Mouse (Mus musculus): ENCODE results near the gene Trim29.

The Trim29 gene

DNA sequence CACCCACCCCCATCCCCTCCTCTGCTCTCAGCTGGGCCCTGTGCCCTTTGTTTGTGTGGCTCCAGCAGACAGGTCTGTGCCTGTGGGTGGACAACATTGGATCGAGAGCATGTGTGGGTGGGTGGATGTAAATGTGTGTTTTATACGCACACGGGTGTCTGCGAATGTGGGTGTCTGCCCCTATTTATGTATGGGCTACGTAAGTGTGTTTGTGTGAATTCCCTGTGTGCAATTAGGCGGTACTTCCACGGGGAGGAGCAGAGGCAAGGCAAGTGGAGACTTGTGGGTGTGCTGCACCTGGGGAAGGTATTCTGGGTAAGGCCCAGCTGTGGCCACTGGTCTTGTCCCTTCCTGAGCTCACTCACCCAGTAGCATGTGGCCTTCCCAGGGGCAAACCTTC is 1.5 kb downstream of the Trim29 start:
- DNase-seq (ENCODE audit: low read depth in 1 of 2, low spot score in 2 of 2): no peak

DNA sequence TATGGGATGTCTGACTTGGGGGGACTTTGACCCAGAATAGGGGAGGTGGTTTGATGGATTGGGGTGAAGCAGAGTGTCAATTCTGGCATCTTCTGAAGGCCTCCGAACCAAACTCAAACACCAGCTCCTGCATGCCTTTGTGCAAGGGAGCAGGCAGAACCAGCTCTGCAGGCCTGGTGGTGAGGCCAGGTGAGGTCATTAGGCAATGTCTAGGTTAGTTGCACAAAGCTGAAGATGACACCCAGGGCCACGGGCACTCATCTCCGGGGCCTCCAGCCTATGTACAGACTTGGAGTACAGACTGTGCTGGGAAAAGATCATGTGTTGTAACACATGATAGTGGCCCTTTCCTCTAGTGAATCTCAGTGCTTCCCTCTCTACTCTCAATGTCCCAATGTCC is 3.2 kb downstream of the Trim29 start:
- DNase-seq (ENCODE audit: low read depth in 1 of 2, low spot score in 2 of 2): no peak

DNA sequence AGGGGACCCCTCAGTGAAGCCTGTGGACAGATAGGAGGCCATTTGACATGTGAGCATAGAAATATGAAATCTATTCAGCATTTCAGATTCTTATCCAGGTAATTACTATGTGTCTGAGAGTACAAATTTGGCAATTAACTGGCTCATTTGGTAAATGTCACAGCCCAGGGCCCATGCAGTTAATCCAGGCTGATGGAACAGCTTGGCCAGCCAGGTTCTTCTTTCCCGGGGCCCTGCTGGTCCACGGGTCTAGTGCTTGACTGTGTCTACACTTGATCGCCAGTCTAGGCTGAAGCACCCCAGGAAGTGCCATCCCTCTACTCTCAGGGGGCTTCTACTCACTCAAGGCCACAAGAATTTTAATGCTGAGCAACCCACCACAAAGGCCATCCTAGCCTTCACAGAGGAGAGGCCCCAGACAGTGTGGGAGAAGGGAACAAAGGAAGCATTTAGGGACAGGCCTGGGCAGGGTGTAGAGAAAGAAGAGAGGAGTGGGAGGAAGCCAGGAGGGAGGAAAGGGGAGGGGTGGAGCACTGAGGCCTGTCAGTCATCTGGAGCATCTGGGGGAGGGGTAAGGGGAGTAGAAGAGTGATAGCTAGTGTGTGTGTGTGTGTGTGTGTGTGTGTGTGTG is 4.8 kb downstream of the Trim29 start:
- DNase-seq (ENCODE audit: low read depth in 1 of 2, low spot score in 2 of 2): no peak

DNA sequence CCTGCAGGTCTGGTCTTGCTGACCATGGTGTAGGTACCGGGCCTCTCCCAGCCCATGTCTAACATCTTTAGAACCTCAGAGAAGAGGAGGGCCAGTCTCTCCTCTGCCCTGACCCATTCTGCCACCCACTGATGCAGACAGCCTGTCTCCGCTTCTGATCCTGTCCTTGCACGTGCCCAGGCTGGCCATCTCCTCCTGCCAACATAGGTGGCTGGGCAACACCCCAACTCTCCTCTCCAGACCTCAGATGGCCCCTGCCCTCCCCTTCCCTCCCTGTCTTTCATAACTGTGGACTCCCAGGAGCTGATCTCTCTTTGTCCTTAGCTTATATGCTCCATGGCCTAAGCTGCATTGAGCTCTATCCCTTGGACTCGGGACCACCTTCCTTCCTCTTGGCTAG is 5.8 kb downstream of the Trim29 start:
- no peak for DNase-seq (ENCODE audit: low read depth in 1 of 2, low spot score in 2 of 2)

DNA sequence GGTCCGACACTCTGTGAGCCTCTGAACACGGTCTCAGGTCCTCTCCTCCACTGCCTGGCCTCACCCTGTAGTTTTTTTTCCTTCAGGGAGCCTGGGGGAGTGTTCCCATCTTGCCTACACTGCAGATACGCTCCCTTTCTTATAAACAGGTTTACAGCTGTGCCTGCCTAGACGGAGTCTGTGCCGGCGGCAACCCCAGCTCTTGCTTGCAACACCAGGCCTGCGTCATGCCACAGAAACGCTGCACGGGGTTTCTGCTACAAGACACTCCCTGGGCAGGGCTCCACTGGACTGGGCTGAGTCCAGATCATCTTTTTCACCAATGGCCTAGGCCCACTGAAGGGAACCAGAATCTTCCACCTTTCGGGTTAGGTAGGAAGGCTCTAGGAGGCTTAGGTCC is 8.0 kb downstream of the Trim29 start:
- no peak for DNase-seq (ENCODE audit: low read depth in 1 of 2, low spot score in 2 of 2)

DNA sequence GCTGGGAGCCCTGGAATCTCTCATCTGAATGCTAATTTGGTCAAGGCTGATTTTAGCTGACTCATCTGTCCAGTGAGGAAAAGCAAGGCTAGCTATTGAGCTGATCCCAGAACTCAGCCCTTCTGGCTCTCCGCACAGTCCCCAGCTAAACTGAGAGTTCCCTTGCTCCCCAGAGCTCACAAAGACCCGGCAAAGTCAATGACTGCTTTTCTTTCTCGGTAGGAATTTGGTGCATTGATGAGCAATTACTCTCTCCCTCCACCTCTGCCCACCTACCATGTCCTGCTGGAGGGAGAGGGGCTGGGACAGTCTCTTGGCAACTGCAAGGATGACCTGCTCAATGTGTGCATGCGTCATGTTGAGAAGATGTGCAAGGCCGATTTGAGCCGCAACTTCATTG is 11.3 kb downstream of the Trim29 start:
- no peak for DNase-seq (ENCODE audit: low read depth in 1 of 2, low spot score in 2 of 2)

DNA sequence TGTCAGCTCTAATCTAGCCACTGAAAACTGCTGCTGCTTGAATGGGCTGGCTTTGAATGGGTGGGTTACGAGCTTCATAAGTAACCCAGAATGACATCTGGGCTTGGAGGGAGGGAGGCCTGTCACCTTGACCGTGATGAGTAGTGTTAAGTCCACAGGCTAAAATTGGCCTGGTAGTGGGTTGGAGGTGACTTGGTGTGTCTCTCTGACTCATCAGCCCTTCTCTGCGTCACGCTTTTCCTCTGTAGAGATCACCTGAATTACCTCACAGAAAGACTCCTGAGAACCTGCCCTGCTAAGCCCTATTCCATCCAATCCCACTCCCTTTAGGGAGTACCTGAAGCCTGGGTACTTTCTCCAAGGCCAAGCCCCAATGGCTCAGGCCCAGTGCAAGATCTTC is 12.0 kb downstream of the Trim29 start:
- DNase-seq (ENCODE audit: low read depth in 1 of 2, low spot score in 2 of 2): no peak

DNA sequence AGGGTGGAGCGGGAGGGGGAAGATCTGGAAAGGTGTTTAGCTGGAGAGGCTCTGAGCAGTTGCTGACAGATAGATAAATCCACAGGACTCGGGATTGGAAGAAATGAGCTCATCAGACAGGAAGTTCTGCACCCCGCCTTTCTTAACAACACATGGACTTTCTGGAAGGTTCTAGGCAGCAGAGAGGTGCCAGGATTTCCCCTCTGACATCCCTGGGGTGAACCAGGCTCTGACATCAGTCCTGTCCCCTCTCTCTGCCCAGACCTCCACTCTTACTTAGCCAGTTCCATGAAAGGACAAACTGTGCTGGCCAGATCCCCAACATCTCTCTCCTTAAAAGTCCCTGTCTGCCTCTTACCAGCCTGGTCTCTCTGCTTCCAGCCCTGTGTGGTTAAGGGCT is 14.8 kb downstream of the Trim29 start:
- no peak for DNase-seq (ENCODE audit: low read depth in 1 of 2, low spot score in 2 of 2)

DNA sequence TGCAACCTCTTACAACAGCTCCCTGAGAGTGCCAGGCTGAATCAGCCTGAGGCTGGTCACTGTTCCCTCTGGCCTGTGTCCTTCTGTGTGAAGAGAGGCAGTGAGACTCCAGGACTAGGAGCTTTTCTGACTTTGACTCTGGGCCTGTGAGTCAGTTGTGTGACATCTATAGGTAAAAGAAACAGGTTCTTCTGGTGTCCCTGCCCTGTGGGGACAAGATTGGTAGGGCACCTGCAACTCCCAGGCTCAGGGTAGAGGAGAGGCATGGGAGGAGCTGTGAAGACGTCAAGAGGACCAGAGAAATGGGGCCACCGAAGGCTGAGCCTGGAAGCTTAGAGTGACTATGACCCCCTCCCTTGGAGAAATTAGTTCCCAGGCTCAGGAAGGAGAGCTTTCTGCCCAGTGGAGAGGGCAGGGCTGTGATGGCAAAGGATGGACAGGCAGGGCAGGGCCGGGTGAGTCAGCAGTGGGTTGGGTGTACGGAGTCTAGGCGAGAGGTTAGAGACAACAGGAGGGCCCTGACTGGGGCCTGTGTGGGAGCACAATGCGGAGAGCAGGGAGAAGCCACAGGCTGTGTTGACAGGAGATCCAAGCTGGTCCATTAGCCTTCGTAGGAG is 15.5 kb downstream of the Trim29 start:
- DNase-seq (ENCODE audit: low read depth in 1 of 2, low spot score in 2 of 2): no peak

DNA sequence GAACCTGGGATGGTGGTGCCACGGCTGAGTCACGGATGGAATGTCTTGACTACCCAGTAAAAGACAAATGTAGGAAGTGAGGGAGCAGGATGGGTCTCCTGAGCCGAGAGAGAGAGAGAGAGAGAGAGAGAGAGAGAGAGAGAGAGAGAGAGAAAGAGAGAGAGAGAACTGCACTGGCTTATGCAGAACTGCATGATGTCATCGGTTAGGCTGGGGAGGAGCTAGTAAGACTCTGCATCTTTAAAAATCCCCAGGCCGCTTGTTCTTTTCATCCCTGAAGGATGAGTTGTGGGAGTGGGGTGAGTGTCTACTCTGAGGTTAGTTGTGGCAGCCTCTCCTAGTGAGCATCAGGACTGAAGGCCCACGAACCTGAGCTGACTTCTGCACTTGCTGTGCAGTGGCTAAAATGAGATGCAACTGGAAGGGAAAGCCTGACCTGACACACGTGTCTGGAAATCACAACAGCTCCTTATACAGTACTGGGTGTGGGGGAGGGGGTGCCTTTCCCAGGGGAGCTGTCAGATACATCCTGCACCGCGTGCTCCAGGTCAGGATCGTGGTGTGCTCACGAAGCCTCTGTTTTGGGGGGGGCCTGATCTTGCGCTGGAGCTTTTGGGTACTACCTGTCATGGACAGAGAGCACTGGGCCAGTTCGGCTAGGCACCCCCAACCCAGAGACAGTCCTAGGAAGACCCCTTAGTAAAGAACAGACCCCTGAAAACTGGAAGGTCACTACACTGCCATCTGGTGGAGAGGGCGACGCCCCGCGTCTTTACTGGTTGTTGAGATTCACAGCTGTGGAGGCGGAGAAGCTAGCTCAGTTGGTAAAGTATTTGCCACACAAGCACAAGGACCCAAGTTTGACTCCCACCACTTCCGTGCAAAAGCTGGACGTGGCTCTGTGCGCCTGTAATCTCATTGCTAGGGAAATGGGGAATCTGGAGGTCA is 16.8 kb downstream of the Trim29 start:
- DNase-seq (ENCODE audit: low read depth in 1 of 2, low spot score in 2 of 2): no peak

DNA sequence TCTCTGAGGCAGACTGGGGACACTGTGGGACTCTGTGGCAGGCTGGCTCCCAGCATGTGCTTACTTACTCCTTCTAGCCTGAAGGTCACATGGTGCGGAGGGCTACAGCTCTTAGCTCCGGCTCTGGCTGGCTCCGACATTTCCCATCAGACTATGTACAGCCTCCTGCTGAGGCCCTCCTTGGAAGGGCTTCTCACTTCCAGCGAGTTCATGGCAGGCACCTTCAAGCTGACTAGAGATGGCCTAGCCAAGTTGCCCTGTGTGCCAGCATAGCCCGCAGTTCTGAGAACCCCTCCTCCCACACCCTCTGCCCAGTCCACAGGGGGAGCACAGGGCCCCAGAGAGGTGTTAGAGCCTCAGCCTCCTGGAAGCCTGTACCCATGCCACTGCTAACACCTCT is 19.8 kb downstream of the Trim29 start:
- DNase-seq (ENCODE audit: low read depth in 1 of 2, low spot score in 2 of 2): no peak

DNA sequence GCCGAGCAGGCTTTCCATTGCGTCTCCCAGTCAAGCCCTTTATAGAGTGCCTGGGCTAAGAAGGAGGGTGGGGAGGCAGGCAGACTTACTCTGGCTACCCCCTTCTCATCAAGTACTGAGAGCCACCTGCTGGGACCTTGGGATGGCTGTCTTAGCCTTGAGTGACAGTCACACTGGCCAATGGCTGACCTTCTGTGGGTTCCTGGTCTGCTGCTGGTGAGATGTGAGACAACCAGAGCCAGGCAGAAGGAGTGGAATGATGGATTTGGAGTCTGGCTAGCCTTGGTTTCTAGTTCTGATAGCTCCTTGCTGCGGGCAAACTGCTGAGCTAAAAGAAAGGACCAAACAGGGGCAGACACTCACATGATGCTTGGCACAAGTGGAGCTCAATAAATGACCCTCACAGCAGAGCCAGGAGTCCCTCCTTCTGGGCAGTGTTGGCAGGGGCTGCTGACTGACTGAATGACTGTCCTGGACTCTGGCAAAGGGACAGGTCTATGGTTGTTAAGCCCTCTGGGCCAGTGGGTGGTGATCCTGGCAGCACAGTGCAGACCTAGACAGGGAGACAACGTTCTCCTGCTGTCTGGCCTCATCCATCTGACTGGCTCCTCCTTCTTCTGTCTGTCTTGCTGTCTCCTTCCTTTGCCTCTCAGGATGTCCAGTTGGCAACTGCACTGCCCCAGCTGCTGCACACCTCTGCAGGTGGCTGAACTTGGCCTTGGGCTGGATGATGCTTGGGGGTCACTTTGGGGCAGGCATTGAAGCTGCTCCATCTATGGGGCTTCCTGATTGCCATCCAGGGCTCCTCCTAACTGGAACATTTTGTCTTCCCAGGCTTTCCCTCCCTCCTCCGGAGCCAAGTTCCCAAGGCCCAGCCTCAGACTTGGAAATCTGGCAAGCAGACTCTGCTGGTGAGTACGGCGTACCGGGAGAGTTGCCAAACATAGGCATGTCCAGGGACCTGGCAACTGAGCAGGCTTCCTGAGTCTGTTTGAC is 21.1 kb downstream of the Trim29 start:
- no peak for DNase-seq (ENCODE audit: low read depth in 1 of 2, low spot score in 2 of 2)

DNA sequence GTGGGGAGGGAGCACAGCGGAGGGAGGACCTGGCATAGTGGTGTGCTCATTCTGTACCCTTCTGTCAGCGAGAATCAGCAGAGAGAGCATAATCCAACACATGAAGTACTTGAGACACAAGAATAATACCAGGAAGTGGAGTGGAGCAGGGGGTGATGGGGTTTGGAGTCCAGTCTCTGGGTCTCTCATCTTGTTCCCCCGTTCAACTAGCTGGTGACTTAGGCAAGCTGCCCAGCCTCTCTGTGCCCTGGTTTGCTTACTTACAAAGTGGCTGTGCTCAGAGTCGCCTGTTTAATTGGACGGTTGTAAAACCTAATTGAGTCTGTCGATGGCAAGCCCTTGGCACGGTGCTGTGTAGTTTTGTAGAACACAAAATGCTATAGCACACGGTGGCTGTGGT is 23.8 kb downstream of the Trim29 start:
- no peak for DNase-seq (ENCODE audit: low read depth in 1 of 2, low spot score in 2 of 2)

DNA sequence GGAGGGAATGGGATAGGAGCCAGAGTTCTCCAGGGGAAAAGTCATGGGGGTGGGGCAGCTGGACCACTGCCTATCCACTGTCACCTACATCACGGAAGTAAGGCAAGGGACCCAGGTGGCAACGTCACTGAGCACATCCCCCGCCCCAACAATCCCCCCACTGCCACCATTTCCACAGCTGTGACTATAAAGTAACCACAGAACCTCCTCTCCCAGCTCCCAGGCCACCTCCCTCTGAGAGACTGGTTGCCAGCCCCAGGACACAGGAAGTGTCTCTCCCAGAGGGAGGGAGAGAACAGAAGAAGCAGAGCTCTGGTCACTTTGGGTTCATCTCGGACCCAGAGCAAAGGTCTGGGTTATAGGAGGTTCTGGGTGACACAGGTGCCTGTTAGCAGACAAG is 27.0 kb downstream of the Trim29 start:
- DNase-seq (ENCODE audit: low read depth in 1 of 2, low spot score in 2 of 2): no peak

DNA sequence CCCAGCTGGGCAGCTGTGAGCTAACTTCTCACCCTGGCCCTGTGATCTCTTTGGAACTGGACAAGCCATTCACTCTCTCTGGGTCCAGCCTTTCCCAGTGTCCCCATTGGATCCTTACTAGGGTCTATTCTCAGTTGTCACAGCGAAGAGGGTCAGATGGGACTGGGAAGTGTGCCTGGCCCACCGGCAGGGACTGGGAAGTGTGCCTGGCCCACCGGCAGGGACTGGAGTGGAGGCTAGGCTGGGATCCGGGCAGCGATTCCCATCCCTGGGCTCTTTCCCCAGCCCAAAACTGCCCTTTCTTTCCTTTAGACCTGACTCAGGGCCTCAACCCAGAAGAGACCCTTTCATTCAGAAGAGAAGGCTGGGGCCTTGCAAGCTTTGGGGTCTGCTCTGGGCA is 27.4 kb downstream of the Trim29 start:
- DNase-seq (ENCODE audit: low read depth in 1 of 2, low spot score in 2 of 2): no peak

DNA sequence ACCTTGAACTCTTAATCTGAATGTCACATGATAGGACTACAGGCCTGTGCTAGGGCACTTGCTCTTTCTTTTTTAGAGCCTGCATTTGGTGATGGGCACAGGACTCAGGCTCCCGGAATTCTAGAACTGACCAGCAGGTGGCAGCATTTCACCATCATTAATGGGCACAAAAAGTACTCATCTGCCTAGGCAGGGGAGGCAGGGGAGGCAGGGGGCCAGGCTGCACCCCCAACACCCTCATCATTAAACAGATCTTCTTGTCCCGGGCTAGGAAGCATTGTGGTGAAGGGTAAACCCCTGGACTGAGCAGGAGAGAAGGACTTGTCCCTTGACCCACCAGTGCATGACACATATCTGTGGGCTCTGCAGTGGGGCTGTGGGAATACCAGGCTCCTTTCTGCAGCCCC is 29.0 kb downstream of the Trim29 start:
- peak in 1 of 2 experiments; percentile 6 for DNase-seq (ENCODE audit: low read depth in 1 of 2, low spot score in 2 of 2)

DNA sequence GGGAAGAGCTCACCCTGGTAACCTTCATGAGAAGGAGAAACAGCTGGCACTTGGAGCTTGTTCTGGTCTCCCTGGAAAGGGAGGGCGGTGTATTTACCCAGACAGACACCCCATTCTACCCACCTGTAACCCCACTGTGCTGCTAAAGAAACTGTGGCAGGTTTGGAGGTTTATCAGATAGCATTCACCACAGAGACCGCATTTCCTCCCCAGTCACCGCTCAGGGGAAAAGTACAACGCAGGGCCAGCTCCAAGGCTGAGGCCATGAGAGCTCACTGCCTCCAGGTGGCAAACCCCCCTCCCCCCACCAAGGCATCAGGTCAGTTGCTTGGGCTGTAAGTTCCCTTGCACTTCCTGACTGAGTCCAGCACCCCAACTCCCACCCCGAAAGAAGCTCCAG is 39.4 kb downstream of the Trim29 start:
- DNase-seq (ENCODE audit: low read depth in 1 of 2, low spot score in 2 of 2): no peak

DNA sequence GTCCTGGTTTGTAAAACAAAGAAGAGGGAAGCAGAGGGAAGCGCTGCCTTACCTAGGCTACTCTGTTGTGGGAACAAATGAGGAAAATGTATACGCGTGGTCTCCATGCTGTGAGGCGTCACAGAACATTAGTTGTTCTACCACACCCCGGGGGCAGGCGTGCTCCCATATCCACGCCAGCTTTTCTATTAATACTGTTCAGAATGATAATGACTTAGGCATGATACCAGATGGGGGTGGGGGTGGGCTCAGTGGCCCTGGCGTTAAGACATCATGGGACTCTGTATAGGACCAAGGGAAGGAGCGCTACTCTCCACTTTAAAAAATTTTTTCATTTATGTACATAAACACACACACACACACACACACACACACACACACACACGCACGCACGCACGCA is 40.4 kb downstream of the Trim29 start:
- no peak for DNase-seq (ENCODE audit: low read depth in 1 of 2, low spot score in 2 of 2)

DNA sequence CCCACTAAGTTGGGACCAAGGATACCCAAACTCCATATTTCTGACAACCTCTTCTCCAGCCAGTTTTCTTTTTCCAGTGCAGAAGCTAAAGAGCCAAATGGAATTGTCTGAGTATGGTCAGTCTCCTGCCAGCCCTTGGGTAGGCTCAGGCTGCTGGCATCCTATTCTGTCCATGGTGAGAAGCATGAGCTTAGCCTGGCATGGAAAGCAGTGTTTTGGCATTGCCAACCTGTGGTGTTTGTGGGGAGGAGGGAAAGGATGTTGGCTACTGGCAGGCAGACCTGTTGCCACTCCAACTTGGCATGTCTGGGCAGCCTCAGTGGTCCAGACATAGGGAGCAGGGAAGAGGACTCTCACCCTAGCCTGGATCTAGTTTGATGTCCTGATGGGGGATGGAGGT is 46.4 kb downstream of the Trim29 start:
- no peak for DNase-seq (ENCODE audit: low read depth in 1 of 2, low spot score in 2 of 2)

DNA sequence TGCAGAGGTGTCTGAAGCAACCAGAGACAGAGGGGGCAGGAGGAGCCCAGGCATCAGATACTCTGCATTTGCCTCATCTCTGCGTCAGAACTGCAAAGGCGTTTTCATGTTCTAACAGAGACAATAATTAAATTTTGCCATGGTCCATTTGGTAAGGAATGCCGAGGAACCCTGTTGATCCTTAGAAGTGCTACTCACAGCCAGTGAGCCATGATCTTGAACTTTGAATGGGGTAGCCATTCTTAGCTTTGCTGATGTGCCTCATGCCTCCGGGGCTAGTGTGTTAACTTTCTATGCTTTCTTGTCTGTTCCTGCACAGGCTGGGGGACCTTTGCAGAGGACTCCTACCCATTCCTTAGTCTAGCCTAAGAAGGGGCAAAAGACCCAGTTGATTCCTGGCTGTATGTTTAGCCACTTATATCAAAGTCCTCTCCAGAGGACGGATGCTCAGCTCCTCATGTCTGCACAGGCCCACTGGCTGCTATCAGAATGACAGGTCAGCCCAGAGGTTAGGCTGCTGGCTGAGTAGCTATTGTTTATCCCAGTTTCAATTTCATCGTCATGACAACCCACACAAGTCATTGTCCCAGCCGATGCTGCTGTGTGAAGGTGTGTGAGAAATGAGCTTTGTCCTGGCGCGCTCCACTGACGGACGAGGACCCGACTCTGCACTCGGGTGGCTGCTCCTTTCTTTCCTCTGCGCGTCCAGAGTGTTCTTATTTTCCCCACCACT is 48.1 kb downstream of the Trim29 start:
- no peak for DNase-seq (ENCODE audit: low read depth in 1 of 2, low spot score in 2 of 2)

All from monocyte, adult 2 months (primary cell).